Mouse (Mus musculus) hindbrain, embryonic 14.5 days (tissue): ENCODE data around the gene Igfbp1. TPM values are rescaled to one million over a fixed set of nuclear protein-coding genes. Genes with fewer than 3 reads are reported as not detected.

Source experiments
- ATAC-seq: fragments of 200-750 bp; cut with Nextera tagmentation; 2 replicates; pipeline ENCODE4 v1.8.0; 2017; ENCODE audit warnings: moderate number of reproducible peaks, mild to moderate bottlenecking, moderate TSS enrichment, moderate library complexity; ENCODE audit not compliant: low FRiP score
- DNase-seq: peaks from one replicate; pipeline ENCODE4 v3.0.0-alpha.2; 2015; ENCODE audit warnings: low spot score
- H3K27ac ChIP-seq: fragments of 300-500 bp; sonication (generic); 2 replicates; pipeline ENCODE4 v1.5.1; 2014; ENCODE audit warnings: mild to moderate bottlenecking, moderate library complexity
- H3K27me3 ChIP-seq: fragments of 300-500 bp; sonication (generic); 2 replicates; pipeline ENCODE4 v1.6.1; 2014; ENCODE audit warnings: mild to moderate bottlenecking, low read length, mixed read lengths; ENCODE audit not compliant: control insufficient read depth, insufficient read depth
- H3K36me3 ChIP-seq: fragments of 300-500 bp; sonication (generic); replicated peaks from 2 replicates; pipeline ENCODE4 v1.6.1; 2014; ENCODE audit not compliant: control insufficient read depth, insufficient read depth
- H3K4me1 ChIP-seq: fragments of 300-500 bp; sonication (generic); replicated peaks from 2 replicates; pipeline ENCODE4 v1.6.1; 2014; ENCODE audit warnings: antibody characterized with exemption, low read length, mixed read lengths; ENCODE audit not compliant: control insufficient read depth, insufficient read depth
- H3K4me2 ChIP-seq: fragments of 300-500 bp; sonication (generic); replicated peaks from 2 replicates; pipeline ENCODE4 v1.6.1; 2014; ENCODE audit warnings: mild to moderate bottlenecking, moderate library complexity
- H3K4me3 ChIP-seq: fragments of 300-500 bp; sonication (generic); replicated peaks from 2 replicates; pipeline ENCODE4 v1.5.1; 2014; ENCODE audit warnings: mild to moderate bottlenecking, low read length
- H3K9ac ChIP-seq: fragments of 300-500 bp; sonication (generic); 2 replicates; pipeline ENCODE4 v1.6.1; 2014
- H3K9me3 ChIP-seq: fragments of 300-500 bp; sonication (generic); 2 replicates; pipeline ENCODE4 v1.6.1; 2016; ENCODE audit warnings: low read length; ENCODE audit not compliant: control insufficient read depth
- WGBS: fragments of 180-500 bp; shearing (Covaris S2); extraction: QIAGEN DNeasy Blood & Tissue Kit; methylation state at CpG from one replicate; pipeline ENCODE4 v1.1.7; 2014; 5-methylcytosine and 5-hydroxymethylcytosine counted together
- polyA plus RNA-seq: library from polyadenylated mRNA; unstranded; fragments of >200 nt; fragmentation: Nextera tagmentation; extraction: Ambion mirVana; gene quantifications from 2 replicates; pipeline ENCODE4 v1.2.1, GENCODE M21; 2014

The Igfbp1 gene
- not detected in 2 replicates for polyA plus RNA-seq

GRCm38 (mm10) chr11:7197491-7197941 lies at the start of gene Igfbp1:
TSS of gene Igfbp1 (plus strand) at chr11:7197782.
- Histone ChIP-seq H3K36me3 (no peaks in the 10 kb centered on the region), H3K9ac (no peak within 1 kb of the TSS), H3K9me3 (no peaks in the 10 kb centered on the region), H3K4me1 (no peaks in the 10 kb centered on the region), H3K27ac (no peak within 1 kb of the TSS), H3K27me3 (no peaks in the 10 kb centered on the region), H3K4me3 (no peak within 1 kb of the TSS), H3K4me2 (no peak within 1 kb of the TSS)
- no peak for ATAC-seq
- 32% methylated on average over 12 of the region's 12 CpGs for WGBS
- no peak for DNase-seq

GRCm38 (mm10) chr11:7147945-7148344 lies 49.6 kb upstream of the Igfbp1 start:
- Histone ChIP-seq H3K4me2 (no peak overlapping the region), H3K27me3 (no peaks in the 10 kb centered on the region), H3K36me3 (peaks cover 14% of the 10 kb centered on the region), H3K27ac (no peak overlapping the region), H3K4me1 (no peaks in the 10 kb centered on the region), H3K9me3 (no peaks in the 10 kb centered on the region), H3K4me3 (no peak overlapping the region), H3K9ac (no peak overlapping the region)
- 93% methylated on average over 7 of the region's 7 CpGs for WGBS
- ATAC-seq (no peak), DNase-seq (no peak)

GRCm38 (mm10) chr11:7149471-7149870 lies 48.1 kb upstream of the Igfbp1 start:
- Histone ChIP-seq H3K27ac (no peak overlapping the region), H3K36me3 (peaks cover 14% of the 10 kb centered on the region), H3K4me2 (no peak overlapping the region), H3K4me3 (no peak overlapping the region), H3K9ac (no peak overlapping the region), H3K4me1 (no peaks in the 10 kb centered on the region), H3K27me3 (no peaks in the 10 kb centered on the region), H3K9me3 (no peaks in the 10 kb centered on the region)
- DNase-seq, result no peak
- 73% methylated on average over 7 of the region's 7 CpGs for WGBS
- no peak for ATAC-seq

- Histone ChIP-seq H3K36me3 (peaks cover 5% of the 10 kb centered on the region; the same call in 1 of the 2 replicates), H3K4me3 (no peak overlapping the region), H3K27me3 (no peaks in the 10 kb centered on the region), H3K9ac (no peak overlapping the region), H3K9me3 (no peaks in the 10 kb centered on the region), H3K27ac (no peak overlapping the region), H3K4me2 (no peak overlapping the region), H3K4me1 (no peaks in the 10 kb centered on the region)
- no peak for ATAC-seq
- DNase-seq, result no peak
- 84% methylated on average over 8 of the region's 8 CpGs for WGBS
These were observed 47.1 kb upstream of the Igfbp1 start for GRCm38 (mm10) chr11:7150511-7150910.

GRCm38 (mm10) chr11:7152371-7152770 lies 45.2 kb upstream of the Igfbp1 start:
- 94% methylated on average over 12 of the region's 12 CpGs for WGBS
- no peak for ATAC-seq
- H3K4me2 ChIP-seq, result no peak overlapping the region

GRCm38 (mm10) chr11:7153081-7153480 lies 44.5 kb upstream of the Igfbp1 start:
- no peaks in the 10 kb centered on the region for H3K4me1 ChIP-seq
- 83% methylated on average over 8 of the region's 8 CpGs for WGBS

More at GRCm38 (mm10) chr11:7152371-7152770, 45.2 kb upstream of the Igfbp1 start:
- Histone ChIP-seq H3K4me3 (no peak overlapping the region), H3K9ac (no peak overlapping the region), H3K27me3 (no peaks in the 10 kb centered on the region), H3K27ac (no peak overlapping the region), H3K36me3 (0 out of 2 replicates have a peak, but pooled peaks cover 5% of the 10 kb centered on the region), H3K4me1 (no peaks in the 10 kb centered on the region), H3K9me3 (no peaks in the 10 kb centered on the region)
- DNase-seq, result no peak

GRCm38 (mm10) chr11:7156427-7156826 lies 41.2 kb upstream of the Igfbp1 start:
- WGBS, result 80% methylated on average over 4 of the region's 4 CpGs
- DNase-seq, result no peak
- no peak for ATAC-seq
- Histone ChIP-seq H3K36me3 (0 out of 2 replicates have a peak, but pooled peaks cover 6% of the 10 kb centered on the region), H3K9ac (no peak overlapping the region), H3K27ac (no peak overlapping the region), H3K27me3 (no peaks in the 10 kb centered on the region), H3K4me3 (no peak overlapping the region), H3K4me2 (no peak overlapping the region), H3K4me1 (peaks cover 4% of the 10 kb centered on the region; the same call in 1 of the 2 replicates), H3K9me3 (no peaks in the 10 kb centered on the region)

More at GRCm38 (mm10) chr11:7153081-7153480, 44.5 kb upstream of the Igfbp1 start:
- H3K4me2 ChIP-seq, result no peak overlapping the region
- H3K4me3 ChIP-seq, result no peak overlapping the region
- no peak overlapping the region for H3K27ac ChIP-seq
- H3K9me3 ChIP-seq, result no peaks in the 10 kb centered on the region
- ATAC-seq (no peak), DNase-seq (no peak)
- no peaks in the 10 kb centered on the region for H3K27me3 ChIP-seq
- H3K9ac ChIP-seq, result no peak overlapping the region
- H3K36me3 ChIP-seq, result 0 out of 2 replicates have a peak, but pooled peaks cover 5% of the 10 kb centered on the region

GRCm38 (mm10) chr11:7158196-7158595 lies 39.4 kb upstream of the Igfbp1 start:
- H3K36me3 ChIP-seq, result peaks cover 6% of the 10 kb centered on the region; the same call in 1 of the 2 replicates
- H3K9ac ChIP-seq, result no peak overlapping the region
- H3K4me2 ChIP-seq, result no peak overlapping the region
- H3K27me3 ChIP-seq, result no peaks in the 10 kb centered on the region
- H3K4me3 ChIP-seq, result no peak overlapping the region
- 94% methylated on average over 6 of the region's 6 CpGs for WGBS
- H3K4me1 ChIP-seq, result peaks cover 4% of the 10 kb centered on the region; the same call in 1 of the 2 replicates
- ATAC-seq (no peak), DNase-seq (no peak)
- no peaks in the 10 kb centered on the region for H3K9me3 ChIP-seq
- no peak overlapping the region for H3K27ac ChIP-seq

- WGBS, result 65% methylated on average over 6 of the region's 6 CpGs
- DNase-seq (no peak), ATAC-seq (no peak)
- Histone ChIP-seq H3K4me3 (no peak overlapping the region), H3K9me3 (no peaks in the 10 kb centered on the region), H3K27ac (peak overlapping the region; percentile 54; the same call in 1 of the 2 replicates), H3K4me1 (peaks cover 4% of the 10 kb centered on the region; the same call in 1 of the 2 replicates), H3K9ac (no peak overlapping the region), H3K27me3 (no peaks in the 10 kb centered on the region), H3K4me2 (no peak overlapping the region), H3K36me3 (peaks cover 6% of the 10 kb centered on the region; the same call in 1 of the 2 replicates)
These were observed 37.4 kb upstream of the Igfbp1 start for GRCm38 (mm10) chr11:7160146-7160545.
